Mouse (Mus musculus): Measurements from ENCODE around the gene Snd1.

DNA sequence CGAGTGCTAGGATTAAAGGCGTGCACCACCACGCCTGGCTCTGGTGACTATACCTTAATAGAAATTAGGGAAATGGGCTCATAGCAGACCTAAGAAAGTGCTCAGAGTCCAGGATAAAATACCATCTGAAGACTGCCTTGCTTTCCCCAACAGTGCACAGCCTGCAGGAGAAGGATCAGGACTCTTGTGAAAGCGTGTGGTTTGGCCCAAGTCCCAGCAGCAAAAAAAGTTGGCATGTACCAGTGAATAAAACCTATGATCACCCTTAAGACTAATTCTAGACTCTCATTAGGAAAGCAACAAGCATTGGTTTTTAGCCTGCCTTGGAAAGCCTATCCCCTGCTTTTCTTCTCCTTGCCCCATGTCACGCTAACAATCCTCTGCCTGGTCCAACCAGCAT, 348.9 kb downstream of the Snd1 start:
- TF ChIP-seq CTCF (IDR thresholded peaks at IDR 0.05; ENCODE audit: low read depth, low read length) = no peak
- no peak for TF ChIP-seq POLR2A (IDR thresholded peaks at IDR 0.05; ENCODE audit: borderline replicate concordance, low read depth, low read length)
